Mouse (Mus musculus) liver (tissue): ENCODE data around the gene 1700016K19Rik.
"Not testable (repeated sequence)": the region's sequence is repeated elsewhere in the genome, so short reads cannot be mapped to it uniquely, and the experiment has no call there.

Experiments
- DNase-seq: peaks from one replicate; pipeline ENCODE4 v3.0.0-alpha.2; 2020; ENCODE audit warnings: mixed read lengths

1700016K19Rik gene

DNA sequence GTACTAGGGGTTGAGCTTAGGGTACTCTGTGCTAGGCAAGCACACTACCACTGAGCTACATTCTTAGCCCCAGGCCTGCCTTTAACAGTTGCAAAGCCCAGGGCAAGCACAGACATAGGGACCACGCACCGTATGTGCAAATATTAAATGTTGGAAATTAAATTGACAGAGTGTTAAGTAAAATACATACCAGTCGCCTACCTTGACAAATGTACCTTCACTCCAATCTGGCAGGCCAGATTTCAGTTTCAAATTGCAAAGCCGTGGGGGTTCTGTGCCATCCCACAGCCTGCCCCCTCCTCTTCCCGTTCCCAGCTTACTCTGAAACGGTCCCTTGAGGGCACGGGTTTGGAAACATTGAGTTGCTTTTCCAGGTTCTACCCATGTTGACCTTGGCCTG, 13.8 kb upstream of the 1700016K19Rik start:
- DNase-seq: no peak

DNA sequence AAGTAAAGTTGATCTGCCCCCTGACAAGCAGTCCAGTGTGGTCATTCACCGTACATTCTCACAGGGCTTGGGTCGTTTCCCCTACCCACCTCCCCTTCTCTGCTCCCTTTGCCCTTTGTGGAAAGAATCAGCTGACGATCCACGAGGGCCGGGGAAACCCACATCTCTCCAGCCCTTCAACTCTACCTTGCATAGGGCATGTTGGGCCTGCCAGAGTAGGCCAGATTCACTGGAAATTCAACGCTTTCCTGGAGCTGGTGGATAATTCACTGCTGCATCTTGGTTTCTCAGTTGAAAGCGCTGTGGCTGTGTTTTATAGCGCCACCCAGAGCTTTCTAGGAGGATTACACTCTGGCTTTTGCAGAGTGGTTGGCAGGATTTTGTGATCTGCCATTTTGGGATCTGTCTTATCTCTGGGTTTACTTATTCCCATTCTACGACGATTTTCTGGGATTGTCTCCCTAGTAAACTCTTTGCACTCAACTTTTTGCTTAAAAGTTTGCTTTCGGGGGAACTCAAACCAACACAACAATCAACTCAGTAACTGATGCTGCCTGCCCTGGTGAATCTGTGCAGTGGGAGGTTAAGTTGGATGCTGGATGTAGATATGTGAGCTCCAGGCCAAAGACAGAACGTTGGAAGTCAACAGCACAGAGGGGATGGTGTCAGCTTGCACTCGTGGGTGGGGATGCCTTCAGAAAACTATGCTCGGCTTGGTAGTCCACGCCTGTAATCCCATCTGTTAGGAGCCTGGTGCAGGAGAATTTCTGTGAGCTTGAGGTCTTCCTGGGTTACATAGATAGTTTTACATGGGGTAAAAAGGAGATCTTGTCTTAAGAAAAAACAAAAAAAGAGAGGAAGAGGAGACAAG, 8.5 kb upstream of the 1700016K19Rik start:
- no peak for DNase-seq

DNA sequence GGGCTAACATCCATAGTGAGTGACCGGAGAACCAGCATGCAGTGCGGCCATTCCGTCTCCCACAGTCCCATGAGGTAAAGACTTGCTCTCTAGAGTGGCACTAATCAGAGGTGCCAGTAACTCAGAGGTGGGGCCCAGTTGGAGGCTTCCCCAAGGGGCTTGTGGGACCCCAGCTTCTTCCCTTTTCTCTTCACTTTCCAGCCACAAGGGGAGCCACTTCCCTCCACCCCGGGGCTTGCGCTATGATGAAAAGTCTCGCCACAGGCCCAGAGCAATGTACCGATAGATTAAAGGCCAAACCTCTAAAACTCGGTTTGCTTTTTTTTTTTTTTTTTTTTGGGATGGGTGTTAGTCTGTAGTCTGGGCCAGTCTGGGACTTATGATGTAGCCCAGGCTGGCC, 7.8 kb upstream of the 1700016K19Rik start:
- DNase-seq: no peak

- no peak for DNase-seq
Measured at GRCm38 (mm10) chr11:75992481-75992880, 7.2 kb upstream of the 1700016K19Rik start.

- no peak for DNase-seq
Measured at GRCm38 (mm10) chr11:75994357-75994756, 5.4 kb upstream of the 1700016K19Rik start.

GRCm38 (mm10) chr11:76000701-76001100, 989 bp downstream of the 1700016K19Rik start:
- no peak for DNase-seq

DNA sequence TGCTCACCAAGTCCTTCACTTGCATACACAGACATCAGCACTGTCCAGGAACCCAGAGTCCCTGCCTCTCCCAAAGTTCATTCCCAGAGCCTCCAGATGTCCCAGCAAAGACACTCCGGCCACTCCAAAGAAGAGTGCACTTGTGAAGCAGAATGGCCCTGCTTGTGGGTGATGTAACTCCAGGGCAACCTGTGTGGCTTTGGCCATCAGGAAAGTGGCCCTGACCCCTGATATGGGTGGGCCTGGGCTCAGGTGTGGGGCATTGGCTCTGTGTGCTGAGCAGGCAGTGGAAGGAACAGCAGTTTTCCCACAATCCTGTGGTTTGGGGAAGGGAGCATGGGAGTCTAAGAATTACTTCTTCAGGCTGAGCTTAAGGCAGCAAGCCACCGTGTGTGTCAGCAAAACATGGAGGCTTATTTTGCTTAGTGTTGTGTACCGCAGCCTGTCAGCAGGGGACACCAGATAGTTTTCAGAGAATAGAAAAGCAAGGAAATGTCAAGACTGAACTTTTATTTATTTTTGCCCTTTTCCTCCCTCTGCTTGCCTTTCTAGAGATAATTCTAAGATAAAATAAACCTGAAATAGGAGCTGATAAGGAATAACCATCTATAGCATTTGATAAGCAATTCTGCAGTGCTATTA, 1.6 kb downstream of the 1700016K19Rik start:
- no peak for DNase-seq

- DNase-seq: not testable (repeated sequence)
Measured at GRCm38 (mm10) chr11:76004276-76004675, 4.6 kb downstream of the 1700016K19Rik start.

GRCm38 (mm10) chr11:76008162-76008561, 8.4 kb downstream of the 1700016K19Rik start:
- DNase-seq: no peak

DNA sequence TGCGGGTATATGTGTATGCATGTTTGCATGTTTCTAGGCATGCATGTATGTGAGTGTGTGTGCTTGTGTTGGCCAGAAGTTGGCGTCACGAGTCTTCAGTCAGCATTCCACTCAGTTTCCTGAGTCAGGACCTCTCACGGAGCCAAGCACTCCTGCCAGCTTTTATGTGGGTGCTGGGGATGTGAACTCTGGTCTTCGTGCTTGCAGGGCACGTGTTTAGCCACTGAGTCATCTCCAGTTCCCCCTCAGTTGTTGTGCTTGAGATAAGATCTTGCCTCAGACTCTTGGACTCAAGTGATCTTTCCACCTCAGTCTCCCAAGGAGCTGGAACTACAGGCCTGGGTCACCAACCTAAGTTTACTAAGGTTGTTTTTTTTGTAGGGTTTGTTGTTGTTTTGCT, 9.4 kb downstream of the 1700016K19Rik start:
- no peak for DNase-seq

DNA sequence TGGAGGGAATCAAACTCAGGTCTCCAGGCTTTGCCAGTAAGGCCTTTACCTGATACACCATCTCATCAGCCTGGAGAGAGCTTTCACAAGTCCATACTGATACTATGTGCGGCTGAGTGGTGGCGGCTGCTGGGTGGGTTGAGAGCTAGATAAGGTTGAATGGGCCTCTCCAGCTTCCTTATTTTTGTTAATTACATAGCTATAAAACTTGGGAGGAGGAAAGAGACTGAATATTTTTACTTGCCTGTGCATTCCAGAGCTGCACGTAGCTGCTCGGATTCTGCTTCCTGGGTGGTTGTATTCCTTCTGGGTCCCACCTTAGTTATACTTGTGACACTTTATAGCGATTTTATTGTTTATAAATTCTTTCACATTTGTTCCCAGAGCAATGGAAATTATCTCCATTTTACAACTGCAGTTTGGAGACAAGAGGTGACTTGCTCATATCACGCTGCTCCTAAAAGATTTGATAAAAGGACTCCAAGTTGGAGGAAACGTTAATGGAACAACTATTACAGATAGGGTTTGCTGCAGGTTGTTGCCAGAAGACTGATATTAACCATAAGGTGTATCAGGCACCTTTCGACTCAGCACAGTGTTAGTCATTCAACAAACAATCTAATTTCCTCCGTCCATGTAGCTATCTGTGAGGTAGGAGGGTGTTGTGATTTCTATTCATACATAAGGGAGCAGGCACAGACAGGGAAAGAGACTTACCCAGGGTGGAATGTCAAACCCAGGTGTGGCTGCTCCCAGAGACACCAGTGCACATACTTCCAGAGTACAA, 11.3 kb downstream of the 1700016K19Rik start:
- DNase-seq: no peak

DNA sequence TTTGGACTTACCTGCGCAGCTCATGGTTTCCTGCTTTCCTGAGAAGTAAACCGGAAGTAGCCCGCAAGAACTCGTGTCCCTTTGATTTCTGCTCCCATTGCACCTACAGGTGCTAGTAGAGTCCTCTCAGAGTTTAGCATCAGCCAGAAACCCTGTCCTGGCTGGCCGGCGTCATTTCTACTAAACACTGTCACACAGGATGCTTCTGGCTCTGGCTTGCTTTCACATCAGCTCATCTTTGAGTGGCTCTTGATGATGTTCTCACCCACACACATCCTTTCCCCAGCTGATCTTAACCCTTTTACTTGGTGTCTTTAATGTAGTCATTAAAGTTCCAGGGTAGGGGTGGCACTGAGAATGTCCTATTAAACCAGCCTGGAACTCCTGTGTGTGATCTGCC, 15.5 kb downstream of the 1700016K19Rik start:
- DNase-seq: no peak

DNA sequence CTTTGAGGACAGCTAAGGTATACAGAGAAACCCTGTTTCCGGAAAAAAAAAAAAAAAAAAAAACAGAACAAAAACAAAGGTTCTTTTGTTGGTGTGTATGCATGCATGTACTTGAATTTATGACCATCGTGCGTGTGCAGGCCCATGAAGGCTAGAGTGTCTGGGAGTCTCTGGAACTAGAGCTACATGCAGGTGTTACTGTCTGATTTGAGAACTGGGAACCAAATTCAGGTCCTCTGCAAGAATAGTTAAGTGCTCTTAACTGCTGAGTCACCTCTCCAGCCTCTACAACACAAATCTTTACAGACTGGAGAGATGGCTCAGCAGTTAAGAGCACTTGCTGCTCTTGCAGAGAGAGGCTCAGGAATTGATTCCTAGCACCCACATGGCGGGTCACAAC, 16.1 kb downstream of the 1700016K19Rik start:
- DNase-seq: no peak

DNA sequence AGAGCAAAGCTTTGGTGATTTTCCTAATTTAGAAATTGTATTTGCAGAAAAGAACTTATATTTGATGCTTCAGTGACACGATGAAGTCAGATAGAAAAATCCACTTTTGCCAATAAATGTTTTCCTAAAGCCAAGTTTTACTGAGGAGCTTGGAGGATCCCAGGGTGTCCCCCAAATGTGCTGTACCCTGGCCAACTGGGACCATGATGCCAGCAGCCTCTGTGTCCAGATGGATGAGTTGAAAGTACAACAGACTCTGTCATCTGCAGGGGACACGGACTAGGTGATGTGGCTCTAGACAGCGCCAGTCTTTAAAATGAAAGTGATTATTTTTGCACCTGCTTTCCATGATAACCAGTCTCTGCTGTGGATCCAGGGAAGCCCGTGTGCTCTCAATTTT, 20.2 kb downstream of the 1700016K19Rik start:
- DNase-seq: no peak

GRCm38 (mm10) chr11:76020916-76021315, 21.2 kb downstream of the 1700016K19Rik start:
- DNase-seq: no peak

DNA sequence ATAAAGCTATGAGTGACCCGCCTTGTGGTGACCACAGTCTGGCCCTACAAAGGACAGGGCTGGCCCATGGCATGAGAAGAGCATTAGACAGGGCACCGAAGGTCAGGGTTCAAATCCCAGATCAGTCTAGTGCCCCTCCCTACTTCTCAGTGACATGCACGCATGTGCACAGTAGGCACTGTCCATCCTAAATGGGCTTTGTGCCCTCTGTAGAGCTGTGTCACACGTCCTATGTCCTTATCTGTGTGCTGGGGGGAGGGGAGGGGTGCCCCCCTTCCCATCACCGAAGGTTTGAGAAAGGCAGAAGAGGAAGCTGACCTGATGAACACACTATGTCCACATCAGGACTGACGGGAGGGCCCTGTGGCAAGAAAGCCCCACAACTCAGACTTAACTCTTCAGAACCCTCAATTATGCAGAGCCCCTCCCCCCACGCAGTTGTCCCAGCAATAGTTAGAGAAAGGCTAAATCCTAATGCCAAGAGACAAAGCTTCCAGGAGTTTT, 25.4 kb downstream of the 1700016K19Rik start:
- DNase-seq: no peak

DNA sequence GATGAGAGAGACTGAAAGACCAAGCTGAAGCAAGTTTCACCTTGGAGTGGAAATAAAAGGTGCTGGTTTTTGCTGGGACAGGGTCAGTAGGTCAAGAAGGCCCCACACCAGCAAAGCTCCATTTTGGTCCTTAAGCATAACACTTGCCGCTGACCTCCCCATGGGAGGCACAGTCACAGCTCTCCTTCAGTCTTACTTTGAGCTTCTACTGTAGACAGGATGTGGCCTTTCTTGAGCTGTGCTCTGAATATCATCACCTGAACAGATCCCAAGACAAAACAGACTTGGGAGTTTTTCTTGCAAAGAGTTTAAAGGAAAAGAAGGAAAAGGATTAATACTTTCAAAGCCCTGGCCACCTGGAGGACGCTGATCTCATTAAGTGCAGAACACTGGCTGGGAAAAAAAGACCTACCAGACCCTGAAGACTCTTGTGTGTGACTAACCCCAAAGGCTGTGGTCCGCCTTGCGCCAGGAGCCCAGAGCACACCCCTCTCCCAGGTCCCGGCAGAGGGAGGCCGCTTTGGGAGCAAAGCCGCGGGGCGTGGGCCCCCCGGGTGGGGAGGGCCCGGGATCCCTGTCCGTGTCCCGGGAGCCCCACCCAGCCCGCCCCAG, 26.9 kb downstream of the 1700016K19Rik start:
- no peak for DNase-seq

- peak; percentile 88 for DNase-seq
Measured at GRCm38 (mm10) chr11:76027139-76028071, 27.7 kb downstream of the 1700016K19Rik start, which contains the start of gene Rflnb. Gene Rflnb, minus strand, starts transcription at chr11:76027782.

- DNase-seq: peak; percentile 24
Measured at GRCm38 (mm10) chr11:76028072-76028465, 28.4 kb downstream of the 1700016K19Rik start.

GRCm38 (mm10) chr11:76033359-76033758, 33.6 kb downstream of the 1700016K19Rik start:
- no peak for DNase-seq

DNA sequence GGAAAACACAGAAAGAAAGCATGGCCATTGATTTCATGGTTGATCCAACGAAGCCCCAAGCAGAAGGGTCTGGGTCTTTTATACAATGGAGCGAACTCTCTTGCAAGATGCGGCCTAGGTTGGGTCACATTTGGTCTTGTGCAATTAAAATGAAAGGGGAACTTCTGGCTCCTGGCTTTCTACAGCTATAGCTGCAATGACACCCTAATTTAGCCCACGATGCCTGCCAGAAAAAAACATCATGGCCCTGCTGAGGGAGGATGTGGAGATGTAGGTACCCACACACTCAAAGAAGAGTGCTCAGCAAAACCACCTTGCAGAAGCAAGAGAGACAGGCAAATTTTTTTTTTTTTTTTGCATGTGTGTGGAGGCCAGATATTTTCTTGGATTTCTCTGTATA, 34.1 kb downstream of the 1700016K19Rik start:
- no peak for DNase-seq

DNA sequence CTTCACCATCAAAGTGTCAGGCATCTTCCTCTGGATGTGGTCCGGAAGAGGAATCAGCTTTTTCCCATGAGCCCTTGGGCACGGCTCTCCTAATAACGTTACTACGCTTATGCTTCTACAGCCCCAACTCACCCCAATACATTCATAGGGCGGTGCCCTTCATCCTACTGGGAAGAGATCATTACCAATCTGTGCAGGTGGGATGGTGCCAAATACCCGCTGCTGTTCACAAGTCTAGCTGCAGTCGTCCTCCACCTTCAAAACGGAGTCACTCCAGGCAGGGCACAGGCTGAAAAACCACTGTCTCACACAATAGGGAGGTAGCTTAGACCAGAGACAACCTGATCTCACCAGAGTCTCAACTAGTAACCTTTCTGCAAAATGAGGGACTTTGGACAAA, 35.5 kb downstream of the 1700016K19Rik start:
- no peak for DNase-seq
